Mouse (Mus musculus): ENCODE results near the gene Tmcc1.

The Tmcc1 gene

GRCm38 (mm10) chr6:115971273-115972060, 221.8 kb downstream of the Tmcc1 start:
- DNase-seq (ENCODE audit: low spot score) = peak; percentile 70

GRCm38 (mm10) chr6:115969952-115970351, 223.3 kb downstream of the Tmcc1 start:
- no peak for DNase-seq (ENCODE audit: low spot score)

GRCm38 (mm10) chr6:115969103-115969502, 224.2 kb downstream of the Tmcc1 start:
- DNase-seq (ENCODE audit: low spot score) = no peak

GRCm38 (mm10) chr6:115968700-115969099, 224.6 kb downstream of the Tmcc1 start:
- no peak for DNase-seq (ENCODE audit: low spot score)
